Mouse (Mus musculus) E14TG2a.4 (cell line): ENCODE data around the gene Dll4.

Experiments
- CTCF ChIP-seq: conservative IDR thresholded peaks from 2 replicates; pipeline ENCODE4 v1.5.1; 2014; ENCODE audit warnings: low read length
- NANOG ChIP-seq: IDR thresholded peaks from 2 replicates; pipeline ENCODE4 v1.6.1; 2014; ENCODE audit warnings: borderline replicate concordance, low read length, mixed read lengths
- POU5F1 ChIP-seq: IDR thresholded peaks from 2 replicates; pipeline ENCODE4 v1.6.1; 2014; ENCODE audit warnings: low read length, borderline replicate concordance

- TF ChIP-seq CTCF (no peak), NANOG (no peak), POU5F1 (no peak)
These were observed 837 bp upstream of the Dll4 start for GRCm38 (mm10) chr2:119324576-119325318.
